Mouse (Mus musculus) common myeloid progenitor, adult 5-6 weeks (primary cell): ENCODE results near the gene Slc1a7. TPM values are rescaled to one million over a fixed set of nuclear protein-coding genes. Genes with fewer than 3 reads are reported as not detected.

Experiments used
- ATAC-seq: replicated peaks from 2 replicates; pipeline ENCODE4 v1.8.0; 2016; ENCODE audit warnings: low read depth, mild to moderate bottlenecking, moderate TSS enrichment, inconsistent platforms; ENCODE audit not compliant: poor library complexity, severe bottlenecking
- total RNA-seq: library from RNA; stranded (forward); fragments of 200-1000, 187-1606 nt; gene quantifications from 2 replicates; pipeline ENCODE4 v1.2.3, GENCODE M21; 2017

The Slc1a7 gene
- total RNA-seq, result not detected in 2 replicates

- no peak for ATAC-seq
Observed at GRCm38 (mm10) chr4:107967966-107968682, at the start of gene Slc1a7. Gene Slc1a7, plus strand, starts transcription at chr4:107968332.

DNA sequence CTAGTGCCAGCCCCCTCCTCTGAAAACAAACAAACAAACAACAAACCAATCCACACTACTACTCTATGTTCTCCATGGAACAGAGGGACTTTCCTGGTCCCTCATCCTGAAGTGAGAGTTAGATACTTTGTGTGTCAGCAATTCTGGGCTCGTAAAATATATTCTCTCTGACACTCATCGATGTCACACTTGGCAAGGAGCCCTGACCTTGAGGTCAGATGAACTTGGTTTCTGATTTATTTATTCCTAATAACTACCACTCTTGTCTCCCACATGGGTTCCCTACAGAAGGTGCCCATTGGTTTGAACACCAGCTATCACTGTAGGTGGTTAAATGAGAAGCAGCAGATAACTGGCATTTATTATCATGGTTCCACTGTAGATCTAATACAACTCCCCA, 47.8 kb upstream of the Slc1a7 start:
- no peak for ATAC-seq

DNA sequence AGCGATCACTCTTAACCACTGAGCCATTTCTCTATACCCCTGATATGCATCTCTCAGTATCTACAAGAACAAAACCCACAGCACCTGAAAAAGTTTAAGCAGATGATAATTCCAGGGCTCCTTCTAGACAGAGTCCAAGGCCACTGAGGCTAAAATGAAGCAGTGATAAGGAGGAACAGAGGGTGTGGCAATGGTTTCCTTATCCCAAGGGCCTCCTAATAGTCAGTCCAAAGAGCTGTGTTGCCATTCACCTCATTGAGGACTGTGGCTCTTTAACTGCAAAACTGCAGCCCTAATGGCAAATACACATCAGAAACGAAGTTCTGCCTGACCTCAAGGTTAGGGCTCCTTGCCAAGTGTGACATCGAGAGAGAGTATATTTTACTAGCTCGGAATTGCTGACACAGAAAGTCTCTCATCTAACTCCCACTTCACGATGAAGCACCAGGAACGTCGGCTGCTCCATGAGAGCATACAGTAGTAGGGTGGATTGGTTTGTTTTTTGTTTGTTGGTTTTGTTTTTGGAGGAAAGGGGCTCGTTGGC, 46.9 kb upstream of the Slc1a7 start:
- no peak for ATAC-seq

DNA sequence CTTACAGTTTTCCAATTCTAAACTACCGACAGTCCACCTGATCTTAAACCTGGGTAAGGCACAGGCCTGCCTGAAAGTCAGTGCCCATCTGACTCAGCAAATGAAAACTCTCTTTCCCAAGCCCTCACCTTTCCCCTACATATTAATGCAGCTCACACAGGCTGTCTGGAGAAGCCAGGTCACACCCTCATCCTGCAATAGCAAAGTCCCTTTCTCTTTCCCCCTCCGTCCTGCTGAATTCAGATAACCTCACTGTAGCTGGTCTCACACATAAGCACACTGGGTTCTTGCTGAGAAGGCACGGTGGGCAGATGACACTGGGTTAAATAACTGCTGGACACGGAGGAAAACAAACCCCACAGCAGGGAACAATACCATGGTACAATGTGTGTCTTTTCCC, 46.2 kb upstream of the Slc1a7 start:
- no peak for ATAC-seq

DNA sequence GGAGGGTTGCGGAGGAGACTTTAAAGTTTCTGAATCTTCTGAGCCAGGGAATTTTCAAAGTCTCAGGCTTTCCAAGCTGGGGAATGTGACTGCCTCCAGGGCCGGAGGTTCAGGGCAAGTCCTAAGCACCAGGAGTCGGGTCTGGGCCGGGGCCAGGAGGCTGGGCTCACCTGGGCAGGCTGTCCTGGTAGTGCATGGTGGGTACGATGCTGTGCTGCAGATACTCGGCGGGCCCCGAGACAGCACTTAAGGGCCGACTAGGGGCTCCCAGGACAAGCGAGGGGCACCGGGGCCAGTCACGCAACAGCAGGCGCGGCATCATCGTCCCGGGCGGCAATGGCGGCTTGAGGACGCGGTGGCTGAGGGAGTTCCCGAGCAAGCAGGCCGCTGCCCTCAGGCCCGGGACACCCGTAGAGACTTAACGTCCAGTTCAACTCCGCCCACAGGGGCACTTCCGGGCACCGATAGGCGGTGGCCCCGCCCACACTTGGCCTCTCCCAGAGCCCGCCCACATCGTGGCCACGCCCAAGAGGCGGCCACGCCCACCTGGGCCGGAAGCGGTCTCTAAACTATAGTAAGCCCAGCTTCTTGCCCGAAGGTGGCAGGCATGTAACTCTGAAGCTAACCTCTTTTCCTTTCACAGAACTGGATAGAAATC, 44.9 kb upstream of the Slc1a7 start, which contains the start of gene Cpt2:
Gene Cpt2, minus strand, starts transcription at position 466 of the 658 bp plus-strand sequence.
- ATAC-seq, result peak; percentile 95

GRCm38 (mm10) chr4:107923803-107924194, 44.3 kb upstream of the Slc1a7 start:
- ATAC-seq, result no peak

DNA sequence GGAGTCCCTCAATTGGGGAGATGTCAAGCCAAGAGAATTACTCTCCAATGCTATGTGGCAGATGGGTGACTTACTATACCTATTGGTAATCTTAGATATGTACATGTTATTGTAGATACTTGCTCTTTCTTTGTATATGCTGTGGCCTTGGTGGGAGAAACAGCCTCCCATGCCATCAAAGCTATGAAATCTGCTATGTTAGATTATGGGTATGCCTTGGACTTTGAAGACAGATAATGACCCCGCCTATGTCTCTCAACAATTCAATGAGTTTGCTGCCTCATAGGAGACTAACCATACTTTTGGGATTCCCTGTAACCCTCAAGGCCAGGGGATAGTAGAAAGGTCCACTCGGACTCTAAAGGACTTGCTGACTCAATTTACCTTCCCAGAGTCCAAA, 39.9 kb upstream of the Slc1a7 start:
- ATAC-seq, result no peak

GRCm38 (mm10) chr4:107928726-107929125, 39.4 kb upstream of the Slc1a7 start:
- peak; percentile 63 for ATAC-seq

- no peak for ATAC-seq
Observed at GRCm38 (mm10) chr4:107931453-107931852, 36.7 kb upstream of the Slc1a7 start.

DNA sequence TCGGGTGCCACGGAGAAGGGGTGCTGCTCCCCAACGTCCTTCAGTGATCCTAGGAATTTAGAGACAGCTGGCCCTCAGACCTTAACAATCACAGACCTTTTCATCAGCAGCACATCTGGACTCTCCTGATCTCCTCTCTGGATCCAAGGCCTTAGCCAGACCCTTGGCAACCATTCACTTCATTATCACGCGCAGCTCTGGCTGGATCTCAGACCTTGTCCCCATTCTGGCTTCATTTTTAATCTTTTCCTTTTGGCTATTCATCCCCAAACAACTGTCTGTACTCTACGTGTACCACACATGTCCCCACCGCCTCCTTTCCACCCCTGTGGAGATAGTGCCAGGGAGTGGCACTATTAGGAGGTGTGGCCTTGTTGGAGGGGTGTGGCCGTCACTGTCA, 34.9 kb upstream of the Slc1a7 start:
- no peak for ATAC-seq

DNA sequence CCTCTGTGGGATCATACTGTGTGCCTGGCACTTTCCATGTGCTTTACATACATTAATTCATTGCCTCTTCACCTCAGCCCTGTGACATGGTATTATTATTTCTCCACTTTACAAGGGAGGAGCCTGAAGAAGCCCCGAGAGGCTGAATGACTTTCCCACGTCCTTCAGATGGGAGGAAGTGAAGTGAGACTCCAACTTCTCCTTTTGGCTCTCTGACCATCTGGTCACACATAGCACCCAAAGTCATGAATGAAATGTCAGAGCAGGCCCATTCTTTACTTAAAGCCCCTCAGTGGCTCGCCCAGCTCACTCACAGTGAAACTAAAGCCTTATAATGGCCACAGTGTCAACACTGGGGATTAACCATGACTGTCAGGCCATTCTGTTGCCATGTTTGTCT, 32.9 kb upstream of the Slc1a7 start:
- peak; percentile 82 for ATAC-seq

DNA sequence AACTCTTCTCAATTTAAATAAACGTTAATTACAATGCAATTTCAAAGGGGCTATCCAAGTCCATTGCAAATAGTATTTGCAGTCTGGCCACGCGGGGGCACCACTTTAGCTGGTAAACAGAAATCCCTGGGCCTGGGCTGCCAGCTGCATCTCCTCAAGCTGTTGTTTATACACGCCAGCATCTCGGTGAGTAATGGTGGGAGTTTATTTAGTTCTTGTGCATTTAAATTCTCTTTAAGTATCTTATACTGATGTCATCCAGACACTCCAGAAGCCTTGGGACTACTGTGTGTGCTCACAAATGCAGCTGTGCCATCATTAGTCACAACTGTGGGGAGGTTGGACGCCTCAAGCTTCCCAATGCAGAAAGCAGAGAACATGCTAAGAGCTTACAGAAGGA, 30.8 kb upstream of the Slc1a7 start:
- 0 out of 2 replicates have a peak, but pooled peaks have one; percentile 38 for ATAC-seq

- ATAC-seq, result no peak
Observed at GRCm38 (mm10) chr4:107938124-107938523, 30.0 kb upstream of the Slc1a7 start.

DNA sequence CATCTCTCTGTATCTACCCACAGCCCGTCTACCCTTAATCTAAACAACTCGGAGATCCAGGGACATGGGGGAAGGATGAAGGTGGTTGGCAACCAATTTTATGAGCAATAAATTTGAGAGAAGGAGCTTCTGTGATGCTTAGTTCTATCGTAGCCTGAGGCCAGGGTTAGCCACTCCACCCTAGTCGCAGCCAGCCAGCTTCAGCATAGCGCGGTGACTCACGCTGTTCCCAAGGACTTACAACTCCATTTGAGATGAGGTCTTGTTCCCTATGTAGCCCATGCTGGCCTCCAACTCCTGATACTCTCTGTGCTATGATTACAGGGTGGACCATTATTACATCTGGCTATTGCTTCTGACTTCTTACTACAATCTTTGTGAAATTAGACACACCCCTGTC, 25.4 kb upstream of the Slc1a7 start:
- no peak for ATAC-seq

GRCm38 (mm10) chr4:107944141-107944540, 24.0 kb upstream of the Slc1a7 start:
- no peak for ATAC-seq

DNA sequence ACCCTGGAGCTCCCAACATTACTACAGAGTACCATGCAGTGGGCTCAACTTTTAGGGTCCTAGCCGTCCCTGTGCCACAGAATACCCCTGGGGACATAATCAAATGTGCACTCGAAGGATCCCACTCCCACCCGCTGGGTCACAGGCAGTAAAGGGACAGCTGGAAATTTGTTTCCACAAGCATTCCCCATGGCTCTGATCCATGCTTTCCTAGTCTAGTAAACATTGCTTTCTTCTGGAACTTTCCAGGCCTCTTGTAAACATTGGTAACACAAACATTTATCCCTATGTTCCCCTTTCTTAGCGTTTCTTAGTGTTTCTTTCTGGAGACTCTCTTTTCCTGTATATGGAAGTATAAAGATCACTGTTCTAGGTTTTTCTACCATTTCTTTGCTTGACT, 18.2 kb upstream of the Slc1a7 start:
- no peak for ATAC-seq

GRCm38 (mm10) chr4:107952845-107953244, 15.3 kb upstream of the Slc1a7 start:
- no peak for ATAC-seq

DNA sequence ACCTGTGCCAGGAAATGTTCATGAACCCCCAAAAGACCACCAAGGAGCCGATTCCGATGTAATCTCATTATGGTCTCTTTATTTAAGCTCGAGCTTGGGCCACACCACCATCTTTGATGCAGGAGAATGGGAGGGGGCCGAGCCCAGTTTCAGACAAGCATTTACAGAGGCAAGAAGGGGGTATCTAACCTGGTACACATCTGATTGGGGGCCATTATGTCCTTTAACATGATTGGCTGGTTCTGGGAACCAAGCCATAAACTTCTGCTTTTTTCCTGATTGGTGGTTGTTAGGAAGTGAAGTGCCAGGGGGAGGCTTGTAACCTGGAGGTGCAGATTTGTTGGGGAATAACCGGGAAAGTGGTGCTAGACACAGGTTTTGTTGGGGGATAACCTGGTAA, 12.4 kb upstream of the Slc1a7 start:
- ATAC-seq, result no peak

DNA sequence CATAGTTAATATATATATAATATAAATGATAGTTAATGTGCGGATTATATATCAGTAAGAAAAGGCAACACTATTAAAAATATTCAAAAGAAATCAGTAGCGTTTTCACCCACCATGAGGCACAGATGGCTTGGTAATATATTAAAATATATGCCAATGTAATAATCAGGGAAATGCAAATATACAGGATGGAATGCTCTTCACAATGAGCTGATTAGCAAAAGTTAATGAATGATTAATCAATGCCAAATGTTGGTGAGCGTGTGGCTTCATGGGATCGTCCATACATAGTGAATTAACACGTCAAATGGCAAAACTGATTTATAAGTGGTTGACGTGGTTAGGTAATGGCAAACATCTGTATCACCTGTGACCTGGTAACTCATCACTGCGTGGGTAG, 9.6 kb upstream of the Slc1a7 start:
- ATAC-seq, result no peak

DNA sequence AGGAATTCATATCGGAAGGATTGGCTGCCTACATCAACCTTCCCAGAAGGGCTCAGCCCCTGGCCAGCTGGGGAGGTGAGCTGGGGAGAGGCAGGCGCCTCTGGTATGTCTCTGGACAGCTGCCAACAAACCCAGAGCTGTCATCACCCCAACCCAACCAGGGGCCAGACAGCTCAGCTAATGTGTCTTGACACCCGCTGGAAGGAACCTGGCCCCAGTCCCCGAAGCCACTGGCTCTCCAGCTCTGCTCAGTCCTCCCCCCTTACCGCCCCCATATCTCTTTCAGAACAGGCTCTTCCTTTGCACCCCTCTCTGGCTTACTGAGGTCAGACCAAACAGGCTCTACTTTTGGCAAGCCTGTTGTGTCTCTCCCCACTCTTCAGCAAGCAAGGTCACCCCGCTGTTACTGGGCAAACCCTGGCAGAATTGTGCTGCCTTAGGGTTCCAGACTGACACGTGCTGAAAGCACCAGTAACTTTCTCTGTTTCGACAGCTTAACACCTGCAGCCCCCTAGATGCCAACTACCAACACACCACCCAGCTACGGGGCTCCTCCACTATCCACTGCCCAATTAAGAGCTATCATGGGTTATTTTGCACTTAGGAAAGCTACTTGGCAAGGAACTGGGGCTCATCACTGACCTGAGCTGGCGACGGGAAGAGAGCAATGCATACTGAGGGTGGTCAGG, 5.9 kb upstream of the Slc1a7 start:
- peak; percentile 79 for ATAC-seq

DNA sequence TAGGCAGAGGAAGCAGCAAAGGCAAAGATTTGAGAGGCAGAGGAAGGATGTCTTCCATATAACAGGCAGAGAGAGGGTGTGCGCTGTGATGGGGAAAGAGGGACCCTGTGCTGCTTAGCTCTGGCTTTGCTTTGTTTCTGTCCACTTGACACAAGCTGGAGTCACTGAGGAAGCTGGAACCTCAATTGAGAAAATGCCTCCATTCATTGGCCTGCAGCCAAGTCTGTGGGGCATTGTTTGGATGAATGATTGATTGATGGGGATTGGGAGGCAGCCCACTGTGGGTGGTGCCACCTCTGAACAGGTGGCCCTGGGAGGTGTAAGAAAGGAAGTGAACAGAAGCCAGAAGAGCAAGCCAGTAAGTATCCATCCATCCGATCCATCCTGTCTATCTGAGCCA, 5.3 kb upstream of the Slc1a7 start:
- no peak for ATAC-seq
